Mouse (Mus musculus): Measurements from ENCODE around the gene Clasp2. TPM values are rescaled to one million over a fixed set of nuclear protein-coding genes. Genes with fewer than 3 reads are reported as not detected.

The Clasp2 gene
- polyA plus RNA-seq, 1 experiment from 2014 or later: 8.7 TPM

GRCm38 (mm10) chr9:113742361-113742794 is 1.1 kb downstream of the Clasp2 start:
- Histone ChIP-seq H3K36me3 (ENCODE audit: control insufficient read depth, insufficient read depth) (no peaks in the 10 kb centered on the region), H3K9me3 (replicated peaks; ENCODE audit: control insufficient read depth, low read length) (no peaks in the 10 kb centered on the region), H3K27me3 (ENCODE audit: control insufficient read depth, insufficient read depth, low read depth, low read length) (no peaks in the 10 kb centered on the region), H3K4me3 (ENCODE audit: low read depth, low read length) (peak overlapping the region; percentile 94), H3K9ac (ENCODE audit: low read depth, low read length) (peak overlapping the region; percentile 89), H3K4me2 (ENCODE audit: low read depth, low read length) (peak overlapping the region; percentile 82), H3K27ac (ENCODE audit: low read length) (peak overlapping the region; percentile 18; the same call in 1 of the 2 replicates), H3K4me1 (ENCODE audit: control insufficient read depth, low read depth, low read length) (peaks cover 13% of the 10 kb centered on the region)
- ATAC-seq (ENCODE audit: low read depth): no peak
- WGBS (ENCODE audit: insufficient replicate concordance): 2% methylated on average over 17 of the region's 17 CpGs

- Histone ChIP-seq H3K27ac (ENCODE audit: low read length) (no peak overlapping the region), H3K4me1 (ENCODE audit: control insufficient read depth, low read depth, low read length) (peaks cover 13% of the 10 kb centered on the region), H3K4me2 (ENCODE audit: low read depth, low read length) (peak overlapping the region; percentile 82; the same call in 1 of the 2 replicates), H3K27me3 (ENCODE audit: control insufficient read depth, insufficient read depth, low read depth, low read length) (no peaks in the 10 kb centered on the region), H3K36me3 (ENCODE audit: control insufficient read depth, insufficient read depth) (no peaks in the 10 kb centered on the region), H3K9ac (ENCODE audit: low read depth, low read length) (no peak overlapping the region), H3K4me3 (ENCODE audit: low read depth, low read length) (no peak overlapping the region), H3K9me3 (replicated peaks; ENCODE audit: control insufficient read depth, low read length) (no peaks in the 10 kb centered on the region)
- ATAC-seq (ENCODE audit: low read depth): no peak
- 54% methylated on average over 3 of the region's 3 CpGs for WGBS (ENCODE audit: insufficient replicate concordance)
Measured at GRCm38 (mm10) chr9:113743291-113743690, 2.0 kb downstream of the Clasp2 start.

GRCm38 (mm10) chr9:113749356-113749755 is 8.1 kb downstream of the Clasp2 start:
- Histone ChIP-seq H3K9ac (ENCODE audit: low read depth, low read length) (no peak overlapping the region), H3K27me3 (ENCODE audit: control insufficient read depth, insufficient read depth, low read depth, low read length) (no peaks in the 10 kb centered on the region), H3K4me3 (ENCODE audit: low read depth, low read length) (no peak overlapping the region), H3K4me2 (ENCODE audit: low read depth, low read length) (no peak overlapping the region), H3K9me3 (replicated peaks; ENCODE audit: control insufficient read depth, low read length) (no peaks in the 10 kb centered on the region), H3K36me3 (ENCODE audit: control insufficient read depth, insufficient read depth) (no peaks in the 10 kb centered on the region), H3K27ac (ENCODE audit: low read length) (no peak overlapping the region), H3K4me1 (ENCODE audit: control insufficient read depth, low read depth, low read length) (peaks cover 5% of the 10 kb centered on the region)
- 76% methylated on average over 7 of the region's 7 CpGs for WGBS (ENCODE audit: insufficient replicate concordance)
- no peak for ATAC-seq (ENCODE audit: low read depth)

GRCm38 (mm10) chr9:113755888-113756719 is 14.8 kb downstream of the Clasp2 start:
- peak overlapping the region; percentile 41 for H3K9ac ChIP-seq (ENCODE audit: low read depth, low read length)
- H3K27ac ChIP-seq (ENCODE audit: low read length): peak overlapping the region; percentile 73
- H3K4me2 ChIP-seq (ENCODE audit: low read depth, low read length): peak overlapping the region; percentile 56
- peaks cover 6% of the 10 kb centered on the region for H3K36me3 ChIP-seq (ENCODE audit: control insufficient read depth, insufficient read depth)
- H3K4me1 ChIP-seq (ENCODE audit: control insufficient read depth, low read depth, low read length): peaks cover 30% of the 10 kb centered on the region
- H3K9me3 ChIP-seq (replicated peaks; ENCODE audit: control insufficient read depth, low read length): peaks cover 5% of the 10 kb centered on the region; the same call in 1 of the 2 replicates
- ATAC-seq (ENCODE audit: low read depth): peak; percentile 93
- WGBS (ENCODE audit: insufficient replicate concordance): 39% methylated on average over 15 of the region's 15 CpGs
- no peaks in the 10 kb centered on the region for H3K27me3 ChIP-seq (ENCODE audit: control insufficient read depth, insufficient read depth, low read depth, low read length)
- H3K4me3 ChIP-seq (ENCODE audit: low read depth, low read length): peak overlapping the region; percentile 18

GRCm38 (mm10) chr9:113758472-113758871 is 17.2 kb downstream of the Clasp2 start:
- Histone ChIP-seq H3K36me3 (ENCODE audit: control insufficient read depth, insufficient read depth) (peaks cover 6% of the 10 kb centered on the region), H3K4me2 (ENCODE audit: low read depth, low read length) (no peak overlapping the region), H3K27me3 (ENCODE audit: control insufficient read depth, insufficient read depth, low read depth, low read length) (no peaks in the 10 kb centered on the region), H3K9ac (ENCODE audit: low read depth, low read length) (no peak overlapping the region), H3K9me3 (replicated peaks; ENCODE audit: control insufficient read depth, low read length) (peaks cover 5% of the 10 kb centered on the region; the same call in 1 of the 2 replicates), H3K4me1 (ENCODE audit: control insufficient read depth, low read depth, low read length) (peaks cover 30% of the 10 kb centered on the region), H3K4me3 (ENCODE audit: low read depth, low read length) (no peak overlapping the region), H3K27ac (ENCODE audit: low read length) (no peak overlapping the region)
- 72% methylated on average over 10 of the region's 10 CpGs for WGBS (ENCODE audit: insufficient replicate concordance)
- no peak for ATAC-seq (ENCODE audit: low read depth)

GRCm38 (mm10) chr9:113759684-113760083 is 18.4 kb downstream of the Clasp2 start:
- peaks cover 6% of the 10 kb centered on the region for H3K36me3 ChIP-seq (ENCODE audit: control insufficient read depth, insufficient read depth)
- no peak overlapping the region for H3K27ac ChIP-seq (ENCODE audit: low read length)
- 89% methylated on average over 1 of the region's 1 CpGs for WGBS (ENCODE audit: insufficient replicate concordance)
- H3K9me3 ChIP-seq (replicated peaks; ENCODE audit: control insufficient read depth, low read length): peaks cover 5% of the 10 kb centered on the region; the same call in 1 of the 2 replicates
- H3K9ac ChIP-seq (ENCODE audit: low read depth, low read length): no peak overlapping the region
- H3K4me1 ChIP-seq (ENCODE audit: control insufficient read depth, low read depth, low read length): peaks cover 24% of the 10 kb centered on the region
- no peak overlapping the region for H3K4me3 ChIP-seq (ENCODE audit: low read depth, low read length)
- no peak for ATAC-seq (ENCODE audit: low read depth)
- H3K27me3 ChIP-seq (ENCODE audit: control insufficient read depth, insufficient read depth, low read depth, low read length): no peaks in the 10 kb centered on the region
- no peak overlapping the region for H3K4me2 ChIP-seq (ENCODE audit: low read depth, low read length)

GRCm38 (mm10) chr9:113762389-113762788 is 21.1 kb downstream of the Clasp2 start:
- Histone ChIP-seq H3K36me3 (ENCODE audit: control insufficient read depth, insufficient read depth) (peaks cover 6% of the 10 kb centered on the region), H3K4me1 (ENCODE audit: control insufficient read depth, low read depth, low read length) (peaks cover 4% of the 10 kb centered on the region), H3K27me3 (ENCODE audit: control insufficient read depth, insufficient read depth, low read depth, low read length) (no peaks in the 10 kb centered on the region), H3K4me3 (ENCODE audit: low read depth, low read length) (no peak overlapping the region), H3K9ac (ENCODE audit: low read depth, low read length) (no peak overlapping the region), H3K27ac (ENCODE audit: low read length) (no peak overlapping the region), H3K4me2 (ENCODE audit: low read depth, low read length) (no peak overlapping the region), H3K9me3 (replicated peaks; ENCODE audit: control insufficient read depth, low read length) (peaks cover 5% of the 10 kb centered on the region; the same call in 1 of the 2 replicates)
- WGBS (ENCODE audit: insufficient replicate concordance): 80% methylated on average over 6 of the region's 6 CpGs
- no peak for ATAC-seq (ENCODE audit: low read depth)

GRCm38 (mm10) chr9:113763123-113763522 is 21.9 kb downstream of the Clasp2 start:
- Histone ChIP-seq H3K4me1 (ENCODE audit: control insufficient read depth, low read depth, low read length) (no peaks in the 10 kb centered on the region; the same call in 1 of the 2 replicates), H3K9ac (ENCODE audit: low read depth, low read length) (no peak overlapping the region), H3K27me3 (ENCODE audit: control insufficient read depth, insufficient read depth, low read depth, low read length) (no peaks in the 10 kb centered on the region), H3K4me2 (ENCODE audit: low read depth, low read length) (no peak overlapping the region), H3K9me3 (replicated peaks; ENCODE audit: control insufficient read depth, low read length) (peaks cover 5% of the 10 kb centered on the region; the same call in 1 of the 2 replicates), H3K36me3 (ENCODE audit: control insufficient read depth, insufficient read depth) (peaks cover 6% of the 10 kb centered on the region), H3K27ac (ENCODE audit: low read length) (no peak overlapping the region), H3K4me3 (ENCODE audit: low read depth, low read length) (no peak overlapping the region)
- 0 out of 2 replicates have a peak, but pooled peaks have one; percentile 27 for ATAC-seq (ENCODE audit: low read depth)
- 50% methylated on average over 4 of the region's 4 CpGs for WGBS (ENCODE audit: insufficient replicate concordance)

GRCm38 (mm10) chr9:113770640-113771039 is 29.4 kb downstream of the Clasp2 start:
- H3K4me1 ChIP-seq (ENCODE audit: control insufficient read depth, low read depth, low read length): no peaks in the 10 kb centered on the region
- WGBS (ENCODE audit: insufficient replicate concordance): 35% methylated on average over 4 of the region's 4 CpGs
- no peak overlapping the region for H3K4me3 ChIP-seq (ENCODE audit: low read depth, low read length)
- ATAC-seq (ENCODE audit: low read depth): no peak
- no peak overlapping the region for H3K9ac ChIP-seq (ENCODE audit: low read depth, low read length)
- no peaks in the 10 kb centered on the region; the same call in 1 of the 2 replicates for H3K36me3 ChIP-seq (ENCODE audit: control insufficient read depth, insufficient read depth)
- H3K27me3 ChIP-seq (ENCODE audit: control insufficient read depth, insufficient read depth, low read depth, low read length): no peaks in the 10 kb centered on the region
- H3K27ac ChIP-seq (ENCODE audit: low read length): no peak overlapping the region
- H3K4me2 ChIP-seq (ENCODE audit: low read depth, low read length): no peak overlapping the region
- H3K9me3 ChIP-seq (replicated peaks; ENCODE audit: control insufficient read depth, low read length): no peaks in the 10 kb centered on the region

All from liver, embryonic 16.5 days (tissue).